Mouse (Mus musculus): Measurements from ENCODE around the gene Lurap1l. TPM values are rescaled to one million over a fixed set of nuclear protein-coding genes. Genes with fewer than 3 reads are reported as not detected.

Lurap1l gene
- total and polyA plus RNA-seq, 2 experiments from 2014 or later, result 2.1 to 7.5 TPM

- WGBS, result 61% methylated on average over 3 of the region's 3 CpGs
- no peak for ATAC-seq (ENCODE audit: insufficient read depth, low read depth)
Measured at GRCm38 (mm10) chr4:80917812-80918211, 7.4 kb downstream of the Lurap1l start.

GRCm38 (mm10) chr4:80918526-80919129, 8.2 kb downstream of the Lurap1l start:
- H3K4me3 ChIP-seq (ENCODE audit: low read depth, low read length), result no peak overlapping the region
- H3K4me2 ChIP-seq (ENCODE audit: low read depth, low read length), result no peak overlapping the region
- H3K36me3 ChIP-seq (replicated peaks; ENCODE audit: control insufficient read depth, insufficient read depth, low read length), result no peaks in the 10 kb centered on the region
- no peaks in the 10 kb centered on the region for H3K27me3 ChIP-seq (ENCODE audit: control insufficient read depth, insufficient read depth, low read length)
- H3K4me1 ChIP-seq (ENCODE audit: control insufficient read depth, insufficient read depth), result no peaks in the 10 kb centered on the region
- 68% methylated on average over 3 of the region's 3 CpGs for WGBS
- TF ChIP-seq EP300 (IDR thresholded peaks at IDR 0.05; ENCODE audit: low read depth), result no peak
- TF ChIP-seq CTCF (IDR thresholded peaks at IDR 0.05; ENCODE audit: low read depth), result no peak
- DNase-seq (ENCODE audit: low spot score), result no peak
- H3K9ac ChIP-seq (replicated peaks; ENCODE audit: low read depth, low read length), result no peak overlapping the region
- H3K9me3 ChIP-seq (replicated peaks; ENCODE audit: control insufficient read depth, low read length), result no peaks in the 10 kb centered on the region
- H3K27ac ChIP-seq (ENCODE audit: low read depth), result no peak overlapping the region
- ATAC-seq (ENCODE audit: insufficient read depth, low read depth), result no peak

More at GRCm38 (mm10) chr4:80917812-80918211, 7.4 kb downstream of the Lurap1l start:
- Histone ChIP-seq H3K4me1 (ENCODE audit: control insufficient read depth, insufficient read depth) (no peaks in the 10 kb centered on the region), H3K9ac (replicated peaks; ENCODE audit: low read depth, low read length) (no peak overlapping the region), H3K27ac (ENCODE audit: low read depth) (no peak overlapping the region), H3K36me3 (replicated peaks; ENCODE audit: control insufficient read depth, insufficient read depth, low read length) (no peaks in the 10 kb centered on the region), H3K9me3 (replicated peaks; ENCODE audit: control insufficient read depth, low read length) (no peaks in the 10 kb centered on the region), H3K27me3 (ENCODE audit: control insufficient read depth, insufficient read depth, low read length) (no peaks in the 10 kb centered on the region), H3K4me2 (ENCODE audit: low read depth, low read length) (no peak overlapping the region), H3K4me3 (ENCODE audit: low read depth, low read length) (no peak overlapping the region)
- no peak for DNase-seq (ENCODE audit: low spot score)
- TF ChIP-seq CTCF (IDR thresholded peaks at IDR 0.05; ENCODE audit: low read depth) (no peak), EP300 (IDR thresholded peaks at IDR 0.05; ENCODE audit: low read depth) (no peak)

DNA sequence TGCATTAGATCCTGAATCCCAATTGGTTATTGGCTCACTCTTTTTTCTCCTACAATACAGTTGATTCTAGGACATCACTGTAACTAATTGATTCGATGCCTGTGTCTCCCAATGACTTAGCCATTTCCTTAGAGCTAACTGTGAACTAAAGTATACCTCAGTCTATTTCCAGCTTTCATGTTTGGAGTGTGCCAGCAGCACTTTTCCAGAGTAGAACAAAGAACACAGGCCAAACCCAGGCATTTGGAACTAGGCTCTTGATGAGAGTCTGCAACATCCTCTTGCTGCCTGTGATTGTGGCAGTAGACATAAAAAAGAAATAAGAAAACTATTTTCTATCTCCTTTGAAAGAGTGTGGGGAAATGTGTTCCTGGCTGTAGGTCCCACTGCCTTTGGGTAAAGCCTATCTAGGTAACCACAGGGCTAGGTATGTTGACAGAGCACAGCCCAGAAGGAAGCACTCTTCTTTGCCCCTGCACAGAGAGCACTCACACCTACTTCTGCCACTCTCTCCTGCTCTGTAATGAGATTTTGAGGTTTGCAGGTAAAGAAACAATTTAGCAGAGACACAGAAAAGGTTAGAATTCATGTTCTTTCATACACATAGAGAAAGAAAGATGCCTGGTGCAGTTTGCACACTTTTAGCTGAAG, 8.9 kb downstream of the Lurap1l start:
- 67% methylated on average over 1 of the region's 1 CpGs for WGBS
- no peak for ATAC-seq (ENCODE audit: insufficient read depth, low read depth)
- no peak overlapping the region for H3K27ac ChIP-seq (ENCODE audit: low read depth)

DNA sequence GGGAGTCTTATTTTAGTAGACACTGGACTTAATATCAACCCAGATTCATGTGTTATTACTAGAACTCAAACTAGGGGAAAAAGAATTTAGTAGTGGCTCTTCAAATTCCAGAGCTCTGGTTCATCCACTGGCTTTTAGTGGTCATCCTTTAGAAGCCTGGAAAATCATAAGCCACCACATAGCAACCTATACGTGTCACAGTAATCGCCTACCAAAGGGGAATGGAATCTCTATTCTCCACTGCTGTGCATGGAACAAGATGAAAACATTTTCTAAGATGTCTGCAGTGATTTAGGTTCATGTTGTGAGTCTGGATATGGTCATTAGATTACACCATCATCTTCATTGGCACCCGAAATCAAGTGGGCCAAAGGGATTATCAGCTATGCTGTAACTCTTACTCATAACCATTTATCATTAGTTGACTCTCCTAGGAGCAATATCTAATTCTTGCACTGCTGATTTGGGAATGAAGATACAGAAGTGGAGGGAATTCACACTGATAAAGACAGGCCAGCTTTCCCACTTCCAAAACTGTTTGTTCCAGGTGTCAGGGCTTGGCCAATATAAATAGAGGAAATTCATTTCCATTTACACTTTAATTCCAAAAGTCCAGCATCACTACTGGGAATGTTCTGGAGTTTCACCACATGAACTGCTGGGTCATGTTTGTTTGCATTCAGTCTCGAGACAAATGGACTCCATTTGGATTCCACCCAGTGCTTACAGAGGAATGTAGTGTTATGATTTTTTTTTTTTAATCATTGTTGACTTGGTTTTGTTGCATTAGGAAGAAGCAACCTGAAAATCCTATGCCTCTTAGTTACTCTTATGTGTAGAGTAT, 11.4 kb downstream of the Lurap1l start:
- no peaks in the 10 kb centered on the region for H3K4me1 ChIP-seq (ENCODE audit: control insufficient read depth, insufficient read depth)
- DNase-seq (ENCODE audit: low spot score), result no peak

More for the DNA sequence above, 8.9 kb downstream of the Lurap1l start:
- H3K4me2 ChIP-seq (ENCODE audit: low read depth, low read length), result no peak overlapping the region
- no peak for TF ChIP-seq CTCF (IDR thresholded peaks at IDR 0.05; ENCODE audit: low read depth)
- no peak for TF ChIP-seq EP300 (IDR thresholded peaks at IDR 0.05; ENCODE audit: low read depth)
- no peak for DNase-seq (ENCODE audit: low spot score)
- no peak overlapping the region for H3K9ac ChIP-seq (replicated peaks; ENCODE audit: low read depth, low read length)
- H3K9me3 ChIP-seq (replicated peaks; ENCODE audit: control insufficient read depth, low read length), result no peaks in the 10 kb centered on the region
- H3K4me3 ChIP-seq (ENCODE audit: low read depth, low read length), result no peak overlapping the region
- H3K36me3 ChIP-seq (replicated peaks; ENCODE audit: control insufficient read depth, insufficient read depth, low read length), result no peaks in the 10 kb centered on the region
- H3K27me3 ChIP-seq (ENCODE audit: control insufficient read depth, insufficient read depth, low read length), result no peaks in the 10 kb centered on the region
- H3K4me1 ChIP-seq (ENCODE audit: control insufficient read depth, insufficient read depth), result no peaks in the 10 kb centered on the region

DNA sequence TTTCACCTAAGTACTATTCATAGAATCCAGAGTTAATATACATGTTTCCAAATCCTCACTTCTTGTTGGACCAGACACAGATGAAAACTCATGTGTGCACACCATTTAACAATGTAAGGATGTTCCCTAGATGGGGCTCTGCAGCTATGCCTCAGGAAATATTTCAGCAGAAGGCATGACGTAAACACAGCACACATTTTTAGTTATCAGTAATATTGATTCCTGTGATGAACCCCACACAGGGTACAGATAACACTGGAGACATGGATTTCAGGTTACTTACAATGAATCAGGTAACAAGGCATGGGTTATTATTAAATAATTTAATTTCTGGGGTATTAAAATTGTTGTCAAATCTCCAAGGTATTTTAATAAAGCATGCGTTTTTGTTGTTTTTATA, 12.2 kb downstream of the Lurap1l start:
- Histone ChIP-seq H3K27ac (ENCODE audit: low read depth) (no peak overlapping the region), H3K9me3 (replicated peaks; ENCODE audit: control insufficient read depth, low read length) (no peaks in the 10 kb centered on the region), H3K36me3 (replicated peaks; ENCODE audit: control insufficient read depth, insufficient read depth, low read length) (no peaks in the 10 kb centered on the region), H3K27me3 (ENCODE audit: control insufficient read depth, insufficient read depth, low read length) (no peaks in the 10 kb centered on the region), H3K4me1 (ENCODE audit: control insufficient read depth, insufficient read depth) (no peaks in the 10 kb centered on the region), H3K9ac (replicated peaks; ENCODE audit: low read depth, low read length) (no peak overlapping the region), H3K4me3 (ENCODE audit: low read depth, low read length) (no peak overlapping the region), H3K4me2 (ENCODE audit: low read depth, low read length) (no peak overlapping the region)
- ATAC-seq (ENCODE audit: insufficient read depth, low read depth) (no peak), DNase-seq (ENCODE audit: low spot score) (no peak)
- TF ChIP-seq EP300 (IDR thresholded peaks at IDR 0.05; ENCODE audit: low read depth) (no peak), CTCF (IDR thresholded peaks at IDR 0.05; ENCODE audit: low read depth) (no peak)
- 76% methylated on average over 2 of the region's 2 CpGs for WGBS

More for the DNA sequence above, 11.4 kb downstream of the Lurap1l start:
- no peaks in the 10 kb centered on the region for H3K9me3 ChIP-seq (replicated peaks; ENCODE audit: control insufficient read depth, low read length)
- TF ChIP-seq CTCF (IDR thresholded peaks at IDR 0.05; ENCODE audit: low read depth) (no peak), EP300 (IDR thresholded peaks at IDR 0.05; ENCODE audit: low read depth) (no peak)
- H3K4me3 ChIP-seq (ENCODE audit: low read depth, low read length), result no peak overlapping the region
- H3K36me3 ChIP-seq (replicated peaks; ENCODE audit: control insufficient read depth, insufficient read depth, low read length), result no peaks in the 10 kb centered on the region
- no peak overlapping the region for H3K27ac ChIP-seq (ENCODE audit: low read depth)
- H3K4me2 ChIP-seq (ENCODE audit: low read depth, low read length), result no peak overlapping the region
- 65% methylated on average over 4 of the region's 4 CpGs for WGBS
- H3K9ac ChIP-seq (replicated peaks; ENCODE audit: low read depth, low read length), result no peak overlapping the region
- no peaks in the 10 kb centered on the region for H3K27me3 ChIP-seq (ENCODE audit: control insufficient read depth, insufficient read depth, low read length)
- ATAC-seq (ENCODE audit: insufficient read depth, low read depth), result no peak
